Mouse (Mus musculus): ENCODE results near the gene Gm9922. TPM values are rescaled to one million over a fixed set of nuclear protein-coding genes. Genes with fewer than 3 reads are reported as not detected.

Gm9922 gene
- polyA plus RNA-seq (2014; fragmentation: Nextera tagmentation; extraction: Ambion mirVana), result 0.59 TPM in 1 of 2 replicates, not detected in the other

DNA sequence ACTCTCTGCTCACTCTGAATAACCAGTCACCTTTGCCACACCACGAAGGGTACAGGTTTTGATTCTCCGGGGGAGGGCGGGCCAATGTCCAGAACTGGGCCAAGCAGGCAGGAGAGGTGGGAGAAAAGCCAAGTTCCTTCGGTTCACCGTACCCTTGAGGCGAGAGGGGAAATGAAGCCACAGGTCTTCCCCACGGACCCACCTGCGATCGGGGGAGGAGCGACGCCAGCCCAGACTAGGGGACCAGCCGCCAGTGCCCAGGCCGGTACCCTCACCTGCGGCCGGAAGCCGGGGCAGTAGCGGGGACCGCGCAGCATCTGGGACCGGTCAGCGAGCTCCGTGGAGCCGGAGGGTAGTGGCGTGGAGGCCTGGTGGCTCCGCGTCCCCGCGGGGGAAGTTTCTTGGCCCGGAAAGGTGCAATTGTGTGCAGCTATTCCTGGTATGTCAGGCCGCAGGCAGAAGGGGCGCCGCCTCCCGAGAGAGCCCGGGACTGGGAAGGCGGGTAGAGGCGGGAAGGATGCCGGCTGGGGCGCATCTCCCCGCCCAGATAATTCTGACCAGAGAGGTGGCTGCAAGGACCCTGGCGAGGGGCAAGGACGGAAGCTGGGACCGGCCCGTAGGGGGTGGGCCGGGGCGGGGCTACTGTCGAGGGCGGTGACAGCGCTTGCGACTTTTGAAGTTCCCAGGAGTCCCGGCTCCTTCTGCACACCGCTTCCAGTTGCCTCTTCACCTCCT, at the start of gene Gm9922, which contains the start of gene Lmo7:
Gene Gm9922 (minus strand): TSS at position 578 of the 735 bp plus-strand sequence.
Gene Lmo7 (plus strand): TSS at position 721 of the 735 bp plus-strand sequence.
- ATAC-seq (peak; percentile 84), DNase-seq (ENCODE audit: low spot score) (peak; percentile 49)
- Histone ChIP-seq H3K9ac (ENCODE audit: low read length) (peak within 1 kb of the TSS; percentile 57), H3K27ac (ENCODE audit: low read depth, low read length) (no peak within 1 kb of the TSS), H3K4me2 (ENCODE audit: low read length) (peak within 1 kb of the TSS; percentile 100), H3K9me3 (replicated peaks; ENCODE audit: control insufficient read depth, low read length) (no peaks in the 10 kb centered on the region), H3K4me1 (ENCODE audit: control insufficient read depth, insufficient read depth, low read length) (no peaks in the 10 kb centered on the region; the same call in 1 of the 2 replicates), H3K36me3 (ENCODE audit: control insufficient read depth, insufficient read depth, low read length) (no peaks in the 10 kb centered on the region), H3K4me3 (ENCODE audit: low read depth, low read length) (peak within 1 kb of the TSS; percentile 64), H3K27me3 (replicated peaks; ENCODE audit: control insufficient read depth, insufficient read depth, low read length) (peaks cover 16% of the 10 kb centered on the region; the same call in 1 of the 2 replicates)
- WGBS, result under 1% methylated on average over 51 of the region's 51 CpGs

DNA sequence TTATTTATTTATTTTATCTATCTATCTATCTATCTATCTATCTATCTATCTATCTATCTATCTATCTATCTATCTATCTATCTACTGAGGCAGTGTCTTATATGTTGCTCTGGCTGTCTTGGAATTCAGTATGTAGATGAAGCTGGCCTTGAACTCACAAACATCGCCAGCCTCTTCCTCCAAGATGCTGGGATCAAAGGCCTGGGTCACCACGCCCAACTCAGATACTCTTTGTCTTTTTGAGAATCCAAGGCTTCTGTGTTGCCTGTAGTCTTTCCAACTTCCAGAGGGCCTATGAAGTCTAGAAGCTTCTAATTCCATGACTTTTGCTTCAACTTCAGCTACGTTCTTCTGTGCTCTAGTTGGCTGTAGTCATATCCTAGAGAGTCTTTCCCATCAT, 48.8 kb upstream of the Gm9922 start:
- Histone ChIP-seq H3K4me2 (ENCODE audit: low read length) (no peak overlapping the region), H3K4me3 (ENCODE audit: low read depth, low read length) (no peak overlapping the region), H3K9me3 (replicated peaks; ENCODE audit: control insufficient read depth, low read length) (no peaks in the 10 kb centered on the region), H3K9ac (ENCODE audit: low read length) (no peak overlapping the region), H3K27ac (ENCODE audit: low read depth, low read length) (no peak overlapping the region), H3K4me1 (ENCODE audit: control insufficient read depth, insufficient read depth, low read length) (no peaks in the 10 kb centered on the region), H3K36me3 (ENCODE audit: control insufficient read depth, insufficient read depth, low read length) (no peaks in the 10 kb centered on the region), H3K27me3 (replicated peaks; ENCODE audit: control insufficient read depth, insufficient read depth, low read length) (no peaks in the 10 kb centered on the region)
- ATAC-seq (no peak), DNase-seq (ENCODE audit: low spot score) (no peak)
- 97% methylated on average over 3 of the region's 3 CpGs for WGBS

GRCm38 (mm10) chr14:101777129-101777493, 47.5 kb upstream of the Gm9922 start:
- Histone ChIP-seq H3K9ac (ENCODE audit: low read length) (no peak overlapping the region), H3K4me1 (ENCODE audit: control insufficient read depth, insufficient read depth, low read length) (no peaks in the 10 kb centered on the region), H3K9me3 (replicated peaks; ENCODE audit: control insufficient read depth, low read length) (no peaks in the 10 kb centered on the region), H3K4me2 (ENCODE audit: low read length) (no peak overlapping the region), H3K27me3 (replicated peaks; ENCODE audit: control insufficient read depth, insufficient read depth, low read length) (no peaks in the 10 kb centered on the region), H3K27ac (ENCODE audit: low read depth, low read length) (no peak overlapping the region), H3K36me3 (ENCODE audit: control insufficient read depth, insufficient read depth, low read length) (no peaks in the 10 kb centered on the region), H3K4me3 (ENCODE audit: low read depth, low read length) (no peak overlapping the region)
- 0 out of 2 replicates have a peak, but pooled peaks have one; percentile 30 for ATAC-seq
- 15% methylated on average over 3 of the region's 3 CpGs for WGBS
- DNase-seq (ENCODE audit: low spot score), result no peak

GRCm38 (mm10) chr14:101776296-101777128, 46.9 kb upstream of the Gm9922 start:
- H3K9ac ChIP-seq (ENCODE audit: low read length), result no peak overlapping the region
- H3K27ac ChIP-seq (ENCODE audit: low read depth, low read length), result no peak overlapping the region
- H3K4me1 ChIP-seq (ENCODE audit: control insufficient read depth, insufficient read depth, low read length), result no peaks in the 10 kb centered on the region
- no peak overlapping the region for H3K4me3 ChIP-seq (ENCODE audit: low read depth, low read length)
- H3K9me3 ChIP-seq (replicated peaks; ENCODE audit: control insufficient read depth, low read length), result no peaks in the 10 kb centered on the region
- no peak overlapping the region for H3K4me2 ChIP-seq (ENCODE audit: low read length)
- ATAC-seq (peak; percentile 58; the same call in 1 of the 2 replicates), DNase-seq (ENCODE audit: low spot score) (peak; percentile 20)
- WGBS, result 11% methylated on average over 4 of the region's 4 CpGs
- H3K27me3 ChIP-seq (replicated peaks; ENCODE audit: control insufficient read depth, insufficient read depth, low read length), result no peaks in the 10 kb centered on the region
- no peaks in the 10 kb centered on the region for H3K36me3 ChIP-seq (ENCODE audit: control insufficient read depth, insufficient read depth, low read length)

- H3K4me1 ChIP-seq (ENCODE audit: control insufficient read depth, insufficient read depth, low read length), result no peaks in the 10 kb centered on the region
- H3K9me3 ChIP-seq (replicated peaks; ENCODE audit: control insufficient read depth, low read length), result no peaks in the 10 kb centered on the region
- no peak for DNase-seq (ENCODE audit: low spot score)
- WGBS, result 62% methylated on average over 4 of the region's 4 CpGs
- no peaks in the 10 kb centered on the region for H3K27me3 ChIP-seq (replicated peaks; ENCODE audit: control insufficient read depth, insufficient read depth, low read length)
- no peak for ATAC-seq
- H3K27ac ChIP-seq (ENCODE audit: low read depth, low read length), result no peak overlapping the region
- H3K9ac ChIP-seq (ENCODE audit: low read length), result no peak overlapping the region
- H3K36me3 ChIP-seq (ENCODE audit: control insufficient read depth, insufficient read depth, low read length), result no peaks in the 10 kb centered on the region
- no peak overlapping the region for H3K4me3 ChIP-seq (ENCODE audit: low read depth, low read length)
- H3K4me2 ChIP-seq (ENCODE audit: low read length), result no peak overlapping the region
Observed at GRCm38 (mm10) chr14:101774631-101775030, 45.0 kb upstream of the Gm9922 start.

- Histone ChIP-seq H3K9me3 (replicated peaks; ENCODE audit: control insufficient read depth, low read length) (no peaks in the 10 kb centered on the region), H3K4me3 (ENCODE audit: low read depth, low read length) (no peak overlapping the region), H3K4me2 (ENCODE audit: low read length) (no peak overlapping the region), H3K4me1 (ENCODE audit: control insufficient read depth, insufficient read depth, low read length) (no peaks in the 10 kb centered on the region), H3K9ac (ENCODE audit: low read length) (no peak overlapping the region), H3K27ac (ENCODE audit: low read depth, low read length) (no peak overlapping the region), H3K27me3 (replicated peaks; ENCODE audit: control insufficient read depth, insufficient read depth, low read length) (no peaks in the 10 kb centered on the region), H3K36me3 (ENCODE audit: control insufficient read depth, insufficient read depth, low read length) (no peaks in the 10 kb centered on the region)
- ATAC-seq (no peak), DNase-seq (ENCODE audit: low spot score) (no peak)
- 93% methylated on average over 6 of the region's 6 CpGs for WGBS
Observed at GRCm38 (mm10) chr14:101771756-101772155, 42.1 kb upstream of the Gm9922 start.

DNA sequence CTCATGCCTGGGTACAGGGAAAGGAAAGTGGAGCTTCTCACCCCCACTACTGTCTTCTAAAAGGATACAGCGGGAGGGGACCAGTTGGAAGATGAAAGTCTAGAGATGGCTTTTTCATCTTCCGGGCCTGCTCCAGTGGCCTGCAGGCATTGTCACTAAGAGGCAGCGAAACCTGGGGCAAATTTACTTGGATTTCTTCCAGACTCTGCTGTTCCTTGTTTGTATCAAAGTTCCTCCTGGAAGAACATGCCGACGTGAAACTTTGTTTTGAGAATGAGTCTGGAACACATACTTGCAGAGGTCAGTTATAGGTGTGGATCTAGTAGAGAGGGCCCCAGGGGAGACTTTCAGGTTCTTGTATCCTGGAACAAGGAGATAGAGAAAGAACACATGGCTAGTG, 41.7 kb upstream of the Gm9922 start:
- 89% methylated on average over 5 of the region's 5 CpGs for WGBS
- no peaks in the 10 kb centered on the region for H3K27me3 ChIP-seq (replicated peaks; ENCODE audit: control insufficient read depth, insufficient read depth, low read length)
- H3K4me2 ChIP-seq (ENCODE audit: low read length), result no peak overlapping the region
- H3K4me3 ChIP-seq (ENCODE audit: low read depth, low read length), result no peak overlapping the region
- ATAC-seq, result no peak
- no peak for DNase-seq (ENCODE audit: low spot score)
- no peak overlapping the region for H3K9ac ChIP-seq (ENCODE audit: low read length)
- no peaks in the 10 kb centered on the region for H3K9me3 ChIP-seq (replicated peaks; ENCODE audit: control insufficient read depth, low read length)
- no peaks in the 10 kb centered on the region for H3K4me1 ChIP-seq (ENCODE audit: control insufficient read depth, insufficient read depth, low read length)
- no peak overlapping the region for H3K27ac ChIP-seq (ENCODE audit: low read depth, low read length)
- H3K36me3 ChIP-seq (ENCODE audit: control insufficient read depth, insufficient read depth, low read length), result no peaks in the 10 kb centered on the region

DNA sequence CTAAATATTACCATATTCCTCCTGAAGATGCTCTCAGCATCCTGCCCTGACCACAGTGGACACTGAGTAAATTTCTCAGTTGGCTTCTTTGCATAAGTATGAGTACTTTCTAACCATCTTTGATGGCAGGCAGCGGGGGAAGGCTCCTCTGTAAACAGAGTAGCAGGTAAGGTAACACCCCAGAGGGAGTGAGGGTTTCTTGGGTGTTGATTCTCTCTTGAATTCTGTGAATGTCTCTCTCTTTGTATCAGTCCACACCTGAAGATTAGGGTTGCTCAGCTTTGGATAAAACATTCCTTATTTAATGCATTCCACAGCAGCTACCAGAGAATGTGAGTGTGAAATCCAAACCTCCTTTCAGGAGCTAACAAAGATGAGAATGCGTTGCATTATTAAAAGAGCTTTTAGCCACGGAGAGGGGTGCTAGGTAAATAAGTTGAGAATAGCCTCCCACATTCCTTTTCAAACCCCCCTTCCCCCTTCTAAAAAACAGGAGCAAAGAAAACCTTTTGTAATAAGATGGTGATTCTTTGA, 34.2 kb upstream of the Gm9922 start:
- no peaks in the 10 kb centered on the region for H3K27me3 ChIP-seq (replicated peaks; ENCODE audit: control insufficient read depth, insufficient read depth, low read length)
- DNase-seq (ENCODE audit: low spot score), result no peak
- no peak for ATAC-seq
- H3K4me3 ChIP-seq (ENCODE audit: low read depth, low read length), result no peak overlapping the region
- H3K27ac ChIP-seq (ENCODE audit: low read depth, low read length), result no peak overlapping the region
- H3K4me1 ChIP-seq (ENCODE audit: control insufficient read depth, insufficient read depth, low read length), result no peaks in the 10 kb centered on the region
- WGBS, result 23% methylated on average over 3 of the region's 3 CpGs
- no peaks in the 10 kb centered on the region for H3K9me3 ChIP-seq (replicated peaks; ENCODE audit: control insufficient read depth, low read length)
- H3K9ac ChIP-seq (ENCODE audit: low read length), result no peak overlapping the region
- no peak overlapping the region for H3K4me2 ChIP-seq (ENCODE audit: low read length)
- H3K36me3 ChIP-seq (ENCODE audit: control insufficient read depth, insufficient read depth, low read length), result no peaks in the 10 kb centered on the region

Data from forebrain, embryonic 14.5 days (tissue).